Mouse (Mus musculus): Measurements from ENCODE around the gene Cers6. TPM values are rescaled to one million over a fixed set of nuclear protein-coding genes. Genes with fewer than 3 reads are reported as not detected.

Gene Cers6
- polyA plus RNA-seq, 1 experiment from 2014 or later, result 21.5 TPM

- no peak for ATAC-seq (ENCODE audit: insufficient number of reproducible peaks, insufficient read depth, low FRiP score, low TSS enrichment, low read depth)
- Histone ChIP-seq H3K9ac (replicated peaks) (no peak overlapping the region), H3K27ac (no peak overlapping the region), H3K4me3 (replicated peaks) (no peak overlapping the region), H3K4me1 (replicated peaks) (0 out of 2 replicates have a peak, but pooled peaks cover 3% of the 10 kb centered on the region), H3K27me3 (no peaks in the 10 kb centered on the region), H3K4me2 (no peak overlapping the region), H3K36me3 (no peaks in the 10 kb centered on the region), H3K9me3 (no peaks in the 10 kb centered on the region)
- 80% methylated on average over 7 of the region's 7 CpGs for WGBS
These were observed 267.1 kb downstream of the Cers6 start for GRCm38 (mm10) chr2:69128321-69128720.

GRCm38 (mm10) chr2:69128921-69129395, 267.7 kb downstream of the Cers6 start:
- Histone ChIP-seq H3K4me1 (replicated peaks) (0 out of 2 replicates have a peak, but pooled peaks cover 3% of the 10 kb centered on the region), H3K4me2 (no peak overlapping the region), H3K9me3 (no peaks in the 10 kb centered on the region), H3K4me3 (replicated peaks) (no peak overlapping the region), H3K27me3 (no peaks in the 10 kb centered on the region), H3K36me3 (no peaks in the 10 kb centered on the region), H3K9ac (replicated peaks) (no peak overlapping the region), H3K27ac (no peak overlapping the region; the same call in 1 of the 2 replicates)
- no peak for ATAC-seq (ENCODE audit: insufficient number of reproducible peaks, insufficient read depth, low FRiP score, low TSS enrichment, low read depth)
- 71% methylated on average over 10 of the region's 10 CpGs for WGBS

- H3K4me1 ChIP-seq (replicated peaks), result 0 out of 2 replicates have a peak, but pooled peaks cover 8% of the 10 kb centered on the region
- WGBS, result 70% methylated on average over 7 of the region's 7 CpGs
- no peak overlapping the region for H3K9ac ChIP-seq (replicated peaks)
- H3K4me3 ChIP-seq (replicated peaks), result no peak overlapping the region
- no peaks in the 10 kb centered on the region for H3K9me3 ChIP-seq
- ATAC-seq (ENCODE audit: insufficient number of reproducible peaks, insufficient read depth, low FRiP score, low TSS enrichment, low read depth), result no peak
- H3K4me2 ChIP-seq, result no peak overlapping the region
- H3K27me3 ChIP-seq, result no peaks in the 10 kb centered on the region
- H3K36me3 ChIP-seq, result no peaks in the 10 kb centered on the region
- no peak overlapping the region; the same call in 1 of the 2 replicates for H3K27ac ChIP-seq
These were observed 268.4 kb downstream of the Cers6 start for GRCm38 (mm10) chr2:69129425-69130210.

- no peak overlapping the region for H3K4me3 ChIP-seq (replicated peaks)
- no peaks in the 10 kb centered on the region for H3K36me3 ChIP-seq
- no peak overlapping the region for H3K9ac ChIP-seq (replicated peaks)
- H3K27me3 ChIP-seq, result no peaks in the 10 kb centered on the region
- no peak for ATAC-seq (ENCODE audit: insufficient number of reproducible peaks, insufficient read depth, low FRiP score, low TSS enrichment, low read depth)
- H3K4me2 ChIP-seq, result no peak overlapping the region
- 81% methylated on average over 3 of the region's 3 CpGs for WGBS
- H3K9me3 ChIP-seq, result no peaks in the 10 kb centered on the region
- peaks cover 20% of the 10 kb centered on the region for H3K4me1 ChIP-seq (replicated peaks)
- no peak overlapping the region for H3K27ac ChIP-seq
These were observed 270.8 kb downstream of the Cers6 start for GRCm38 (mm10) chr2:69132046-69132445.

- H3K27me3 ChIP-seq, result no peaks in the 10 kb centered on the region
- H3K9ac ChIP-seq (replicated peaks), result no peak overlapping the region
- WGBS, result 76% methylated on average over 5 of the region's 5 CpGs
- H3K4me1 ChIP-seq (replicated peaks), result peaks cover 20% of the 10 kb centered on the region
- H3K4me2 ChIP-seq, result no peak overlapping the region
- no peak for ATAC-seq (ENCODE audit: insufficient number of reproducible peaks, insufficient read depth, low FRiP score, low TSS enrichment, low read depth)
- H3K27ac ChIP-seq, result no peak overlapping the region
- no peaks in the 10 kb centered on the region for H3K9me3 ChIP-seq
- no peaks in the 10 kb centered on the region for H3K36me3 ChIP-seq
- no peak overlapping the region for H3K4me3 ChIP-seq (replicated peaks)
These were observed 271.3 kb downstream of the Cers6 start for GRCm38 (mm10) chr2:69132488-69133040.

- H3K27ac ChIP-seq, result no peak overlapping the region
- no peak overlapping the region for H3K4me3 ChIP-seq (replicated peaks)
- peaks cover 20% of the 10 kb centered on the region for H3K4me1 ChIP-seq (replicated peaks)
- ATAC-seq (ENCODE audit: insufficient number of reproducible peaks, insufficient read depth, low FRiP score, low TSS enrichment, low read depth), result no peak
- H3K27me3 ChIP-seq, result no peaks in the 10 kb centered on the region
- H3K9me3 ChIP-seq, result no peaks in the 10 kb centered on the region
- H3K9ac ChIP-seq (replicated peaks), result no peak overlapping the region
- no peaks in the 10 kb centered on the region for H3K36me3 ChIP-seq
- WGBS, result 81% methylated on average over 1 of the region's 1 CpGs
- no peak overlapping the region for H3K4me2 ChIP-seq
These were observed 272.9 kb downstream of the Cers6 start for GRCm38 (mm10) chr2:69134186-69134585.

- Histone ChIP-seq H3K9ac (replicated peaks) (no peak overlapping the region), H3K4me2 (no peak overlapping the region), H3K9me3 (no peaks in the 10 kb centered on the region), H3K36me3 (no peaks in the 10 kb centered on the region), H3K4me3 (replicated peaks) (no peak overlapping the region), H3K27me3 (no peaks in the 10 kb centered on the region), H3K27ac (no peak overlapping the region), H3K4me1 (replicated peaks) (peaks cover 18% of the 10 kb centered on the region)
- no peak for ATAC-seq (ENCODE audit: insufficient number of reproducible peaks, insufficient read depth, low FRiP score, low TSS enrichment, low read depth)
- 54% methylated on average over 9 of the region's 9 CpGs for WGBS
These were observed 273.7 kb downstream of the Cers6 start for GRCm38 (mm10) chr2:69134937-69135336.

GRCm38 (mm10) chr2:69135661-69136576, 274.7 kb downstream of the Cers6 start, which contains the start of gene Nostrin:
Nostrin (plus strand) TSS chr2:69135800.
- no peak within 1 kb of the TSS; the same call in 1 of the 2 replicates for H3K4me2 ChIP-seq
- H3K27ac ChIP-seq, result no peak within 1 kb of the TSS
- ATAC-seq (ENCODE audit: insufficient number of reproducible peaks, insufficient read depth, low FRiP score, low TSS enrichment, low read depth), result no peak
- H3K36me3 ChIP-seq, result no peaks in the 10 kb centered on the region
- no peak within 1 kb of the TSS for H3K4me3 ChIP-seq (replicated peaks)
- peaks cover 17% of the 10 kb centered on the region for H3K4me1 ChIP-seq (replicated peaks)
- WGBS, result 50% methylated on average over 15 of the region's 15 CpGs
- no peaks in the 10 kb centered on the region for H3K9me3 ChIP-seq
- H3K9ac ChIP-seq (replicated peaks), result no peak within 1 kb of the TSS
- H3K27me3 ChIP-seq, result no peaks in the 10 kb centered on the region

GRCm38 (mm10) chr2:69137406-69138084, 276.3 kb downstream of the Cers6 start:
- H3K27ac ChIP-seq, result no peak overlapping the region
- H3K36me3 ChIP-seq, result no peaks in the 10 kb centered on the region
- no peak for ATAC-seq (ENCODE audit: insufficient number of reproducible peaks, insufficient read depth, low FRiP score, low TSS enrichment, low read depth)
- H3K4me1 ChIP-seq (replicated peaks), result peaks cover 17% of the 10 kb centered on the region
- no peak overlapping the region for H3K4me2 ChIP-seq
- no peak overlapping the region for H3K4me3 ChIP-seq (replicated peaks)
- no peak overlapping the region for H3K9ac ChIP-seq (replicated peaks)
- no peaks in the 10 kb centered on the region for H3K9me3 ChIP-seq
- no peaks in the 10 kb centered on the region for H3K27me3 ChIP-seq
- 89% methylated on average over 10 of the region's 10 CpGs for WGBS

- Histone ChIP-seq H3K9me3 (no peaks in the 10 kb centered on the region), H3K27me3 (no peaks in the 10 kb centered on the region), H3K27ac (no peak overlapping the region), H3K9ac (replicated peaks) (no peak overlapping the region), H3K4me2 (no peak overlapping the region), H3K4me1 (replicated peaks) (peaks cover 17% of the 10 kb centered on the region), H3K4me3 (replicated peaks) (no peak overlapping the region), H3K36me3 (no peaks in the 10 kb centered on the region)
- ATAC-seq (ENCODE audit: insufficient number of reproducible peaks, insufficient read depth, low FRiP score, low TSS enrichment, low read depth), result no peak
- 87% methylated on average over 4 of the region's 4 CpGs for WGBS
These were observed 277.5 kb downstream of the Cers6 start for GRCm38 (mm10) chr2:69138759-69139158.
